Mouse (Mus musculus) G1E-ER4 (cell line): ENCODE measurements around the gene Adar. TPM values are rescaled to one million over a fixed set of nuclear protein-coding genes. Genes with fewer than 3 reads are reported as not detected.

ENCODE experiments used
- GATA1 ChIP-seq: IDR thresholded peaks from one replicate; pipeline ENCODE4 v1.8.0; 2012; ENCODE audit warnings: low read length, inconsistent platforms
- polyA plus RNA-seq: library from polyadenylated mRNA; stranded (reverse); fragments of >175 nt; gene quantifications from 2 replicates; pipeline ENCODE4 v1.2.3, GENCODE M21; 2012

Adar gene
- polyA plus RNA-seq, 1 experiment, result 16.9 TPM

- TF ChIP-seq GATA1, result no peak
Observed at GRCm38 (mm10) chr3:89773740-89774211, 59.0 kb downstream of the Adar start.

- TF ChIP-seq GATA1, result no peak
Observed at GRCm38 (mm10) chr3:89774236-89774960, 59.6 kb downstream of the Adar start.

DNA sequence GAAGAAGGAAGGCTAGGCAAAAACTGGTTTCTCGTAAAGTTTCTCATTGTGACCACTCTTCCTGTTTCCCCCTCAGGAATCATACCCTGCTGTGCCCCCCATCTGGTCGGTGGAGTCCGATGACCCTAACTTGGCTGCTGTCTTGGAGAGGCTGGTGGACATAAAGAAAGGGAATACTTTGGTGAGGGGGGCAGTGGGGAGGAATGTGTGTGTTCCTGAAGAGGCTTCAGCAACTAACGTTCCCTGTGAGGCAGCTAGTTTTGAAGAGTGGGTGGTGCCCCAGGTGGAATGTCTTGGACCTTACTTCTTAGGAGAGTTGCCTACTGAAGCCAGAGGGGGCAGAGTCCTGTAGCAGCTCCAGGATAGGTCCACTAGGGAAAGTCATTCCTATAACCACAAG, 61.2 kb downstream of the Adar start:
- TF ChIP-seq GATA1, result no peak

GRCm38 (mm10) chr3:89780102-89780501, 65.3 kb downstream of the Adar start:
- no peak for TF ChIP-seq GATA1

GRCm38 (mm10) chr3:89781640-89782039, 66.8 kb downstream of the Adar start:
- TF ChIP-seq GATA1, result no peak

DNA sequence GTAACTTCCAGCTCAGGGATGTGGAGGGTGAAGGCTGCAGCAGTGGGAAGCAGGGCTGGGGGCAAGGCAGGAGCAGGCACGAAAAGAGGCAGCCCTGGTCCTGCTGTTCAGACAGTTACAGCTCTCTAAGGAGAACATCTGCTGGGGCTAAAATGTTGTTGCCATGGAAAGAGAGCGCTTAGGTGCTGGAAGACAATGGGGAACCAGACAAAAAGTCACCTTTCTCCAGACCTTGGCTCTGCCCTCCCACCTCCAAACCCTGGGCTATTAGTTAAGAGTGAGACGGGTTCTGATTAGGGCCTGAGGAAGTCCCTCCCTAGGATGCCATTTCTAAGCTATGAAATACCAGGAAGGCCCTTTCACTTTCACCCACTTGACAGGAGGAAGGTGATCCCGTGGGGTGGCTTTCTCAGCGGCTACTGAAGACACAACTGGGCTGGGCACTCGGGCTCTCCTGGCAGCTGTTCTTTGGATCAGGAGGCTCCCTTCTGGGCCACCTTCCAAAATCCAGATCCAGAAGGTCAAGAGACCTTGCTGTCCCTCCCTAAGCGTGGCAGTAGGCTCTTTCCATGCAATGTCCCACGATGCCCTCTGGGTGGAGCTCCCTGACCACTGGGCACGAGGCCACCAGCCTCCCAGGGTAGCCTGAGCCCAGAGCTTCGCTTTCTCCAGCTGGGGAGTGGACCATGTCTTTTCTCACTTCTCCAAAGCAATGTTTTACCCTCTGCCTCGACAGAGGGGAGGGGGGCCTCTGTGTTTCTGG, 70.3 kb downstream of the Adar start:
- no peak for TF ChIP-seq GATA1

- no peak for TF ChIP-seq GATA1
Observed at GRCm38 (mm10) chr3:89786275-89786674, 71.5 kb downstream of the Adar start.

GRCm38 (mm10) chr3:89788680-89789352, 74.0 kb downstream of the Adar start:
- no peak for TF ChIP-seq GATA1

DNA sequence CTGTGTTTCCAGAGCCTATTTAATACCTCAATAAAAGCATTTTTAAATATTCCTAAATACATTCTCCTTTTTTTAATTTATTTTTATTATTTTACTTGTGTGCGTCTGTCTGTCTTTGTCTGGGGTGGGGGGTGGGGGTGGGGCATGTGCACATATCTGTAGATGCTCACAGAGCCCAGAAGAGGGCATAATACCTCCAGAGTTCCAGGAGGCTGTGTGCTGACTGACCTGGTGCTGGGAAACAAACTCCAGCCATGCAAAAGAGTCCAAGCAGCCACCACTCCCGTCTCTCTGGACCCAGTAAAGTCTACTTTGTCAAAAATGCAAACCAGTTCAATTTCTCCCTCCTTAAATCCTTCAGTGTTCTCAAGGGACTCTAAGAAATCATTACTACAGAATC, 79.8 kb downstream of the Adar start:
- TF ChIP-seq GATA1, result no peak

GRCm38 (mm10) chr3:89795746-89796145, 80.9 kb downstream of the Adar start:
- TF ChIP-seq GATA1, result no peak

DNA sequence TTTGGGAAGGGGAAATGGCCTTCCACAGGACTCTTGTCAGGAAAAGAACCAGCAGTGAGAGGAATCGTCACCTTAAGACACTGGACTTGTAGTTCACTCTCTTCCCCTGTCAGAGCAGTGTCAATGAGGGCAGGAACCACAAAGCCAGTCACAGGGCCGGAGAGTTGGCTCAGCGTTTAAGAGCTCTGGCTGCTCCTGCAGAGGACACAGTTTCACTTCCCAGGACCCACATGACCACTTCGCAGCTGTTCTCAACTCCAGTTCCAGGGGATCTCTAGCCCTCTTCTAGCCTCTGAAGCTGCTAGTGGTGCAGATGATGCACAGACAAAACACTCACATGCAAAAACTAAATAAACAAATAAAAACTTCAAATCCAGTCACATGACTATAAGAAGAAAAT, 81.5 kb downstream of the Adar start:
- TF ChIP-seq GATA1, result no peak

- TF ChIP-seq GATA1, result no peak
Observed at GRCm38 (mm10) chr3:89798518-89798917, 83.7 kb downstream of the Adar start.

- TF ChIP-seq GATA1, result no peak
Observed at GRCm38 (mm10) chr3:89799476-89799875, 84.7 kb downstream of the Adar start.

GRCm38 (mm10) chr3:89800774-89801506, 86.1 kb downstream of the Adar start:
- TF ChIP-seq GATA1, result no peak

- no peak for TF ChIP-seq GATA1
Observed at GRCm38 (mm10) chr3:89801507-89801847, 86.7 kb downstream of the Adar start.

GRCm38 (mm10) chr3:89802876-89803275, 88.1 kb downstream of the Adar start:
- TF ChIP-seq GATA1, result no peak

Other genes with a start within 250 kb of the Adar start
- gene Kcnn3, start 194.9 kb upstream of the Adar start, polyA plus RNA-seq, result not detected in 2 replicates
- 0.18 and 0.27 TPM in 2 replicates for gene Chrnb2, start 49.6 kb downstream of the Adar start, polyA plus RNA-seq
- 42.1 and 53.0 TPM in 2 replicates for gene Ube2q1, start 58.6 kb downstream of the Adar start, polyA plus RNA-seq
- gene She, start 116.3 kb downstream of the Adar start, polyA plus RNA-seq, result not detected in 2 replicates
- not detected in 2 replicates for gene Il6ra, start 198.2 kb downstream of the Adar start, polyA plus RNA-seq
- not detected in 2 replicates for gene Atp8b2, start 248.5 kb downstream of the Adar start, polyA plus RNA-seq